Mouse (Mus musculus): ENCODE data around the gene Fxyd2.

DNA sequence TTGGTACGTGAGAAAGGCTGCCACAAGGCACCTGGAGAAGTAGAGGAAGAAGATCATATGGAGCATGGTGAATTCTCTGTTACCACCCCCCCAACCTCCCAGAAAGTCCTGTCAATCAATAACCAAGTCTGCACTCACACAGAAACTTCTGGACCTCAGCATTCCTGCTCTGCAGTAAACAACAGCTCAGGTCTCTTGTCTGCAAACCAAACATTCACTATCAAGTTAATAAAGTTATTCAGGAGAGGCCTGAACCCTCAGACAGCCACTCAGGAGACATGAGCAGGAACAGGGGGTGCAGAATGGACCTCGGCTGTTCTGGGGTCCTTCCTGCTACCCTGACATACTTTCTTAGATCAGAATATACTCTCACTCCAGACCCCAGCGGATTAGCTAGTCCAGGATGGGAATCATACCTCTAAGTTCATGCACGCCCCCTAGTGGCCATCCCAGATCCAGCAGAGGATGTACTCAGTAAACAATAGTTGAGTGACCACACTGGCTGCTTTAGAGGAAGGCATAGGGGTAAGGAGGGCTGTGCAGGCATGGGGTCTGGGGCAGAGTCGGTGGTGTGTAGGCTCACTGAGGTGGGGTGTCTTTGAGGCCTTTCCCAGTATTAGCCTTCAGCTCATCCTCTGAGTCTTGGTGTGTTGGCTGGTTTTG, 14.1 kb downstream of the Fxyd2 start:
- TF ChIP-seq CTCF (IDR thresholded peaks at IDR 0.05; ENCODE audit: control insufficient read depth, insufficient read depth, low read length) (peak; percentile 50), POLR2A (IDR thresholded peaks at IDR 0.05; ENCODE audit: borderline replicate concordance, control insufficient read depth, low read depth, low read length) (no peak)

Data from bone marrow, adult 2 months (tissue).